Mouse (Mus musculus) forebrain, postnatal 0 days (tissue): Measurements from ENCODE around the gene Rfx3. TPM values are rescaled to one million over a fixed set of nuclear protein-coding genes. Genes with fewer than 3 reads are reported as not detected.
A peak's percentile ranks its signal among the peaks of the same experiment; 100 is the strongest.

ENCODE experiments used
- ATAC-seq: fragments of 200-750 bp; cut with Nextera tagmentation; 2 replicates; pipeline ENCODE4 v1.8.0; 2017; ENCODE audit warnings: mild to moderate bottlenecking, moderate library complexity
- DNase-seq: peaks from one replicate; pipeline ENCODE4 v3.0.0-alpha.2; 2015
- H3K27ac ChIP-seq: fragments of 300-500 bp; sonication (generic); 2 replicates; pipeline ENCODE4 v1.5.1; 2014; ENCODE audit warnings: low read depth, mild to moderate bottlenecking, antibody characterized with exemption, low read length, moderate library complexity, mixed read lengths
- H3K27me3 ChIP-seq: fragments of 300-500 bp; sonication (generic); 2 replicates; pipeline ENCODE4 v1.6.1; 2014; ENCODE audit warnings: mild to moderate bottlenecking, low read length, mixed read lengths; ENCODE audit not compliant: insufficient read depth
- H3K36me3 ChIP-seq: fragments of 300-500 bp; sonication (generic); 2 replicates; pipeline ENCODE4 v1.6.1; 2014; ENCODE audit warnings: mild to moderate bottlenecking, moderate library complexity; ENCODE audit not compliant: insufficient read depth
- H3K4me1 ChIP-seq: fragments of 300-500 bp; sonication (generic); 2 replicates; pipeline ENCODE4 v1.6.1; 2014; ENCODE audit warnings: antibody characterized with exemption; ENCODE audit not compliant: insufficient read depth
- H3K4me2 ChIP-seq: fragments of 300-500 bp; sonication (generic); 2 replicates; pipeline ENCODE4 v1.6.1; 2014; ENCODE audit warnings: low read depth, mild to moderate bottlenecking, moderate library complexity
- H3K4me3 ChIP-seq: fragments of 300-500 bp; sonication (generic); 2 replicates; pipeline ENCODE4 v1.5.1; 2014; ENCODE audit warnings: low read depth, low read length, mixed read lengths
- H3K9ac ChIP-seq: fragments of 300-500 bp; sonication (generic); 2 replicates; pipeline ENCODE4 v1.6.1; 2014; ENCODE audit warnings: mild to moderate bottlenecking
- H3K9me3 ChIP-seq: fragments of 300-500 bp; sonication (generic); 2 replicates; pipeline ENCODE4 v1.6.1; 2016; ENCODE audit warnings: low read length
- CTCF ChIP-seq: sonication (generic); IDR thresholded peaks from 2 replicates; pipeline ENCODE4 v1.5.1; 2016; ENCODE audit warnings: antibody characterized with exemption, control low read depth, low read depth
- WGBS: fragments of 180-500 bp; shearing (Covaris S2); extraction: QIAGEN DNeasy Blood & Tissue Kit; methylation state at CpG from one replicate; pipeline ENCODE4 v1.1.7; 2014; 5-methylcytosine and 5-hydroxymethylcytosine counted together
- polyA plus RNA-seq: library from polyadenylated mRNA; unstranded; fragments of >200 nt; fragmentation: Nextera tagmentation; extraction: Ambion mirVana; gene quantifications from 2 replicates; pipeline ENCODE4 v1.2.1, GENCODE M21; 2015
- total RNA-seq: library from RNA; depleted of rRNA; stranded (reverse); fragments of >200 nt; gene quantifications from 2 replicates; pipeline ENCODE4 v1.2.3, GENCODE M21; 2014; rRNA removed

The Rfx3 gene
- total RNA-seq (28.6 and 42.5 TPM in 2 replicates), polyA plus RNA-seq (8.0 and 19.4 TPM in 2 replicates)

GRCm38 (mm10) chr19:28010471-28011395 is at the start of gene Rfx3:
Gene Rfx3 (minus strand): TSS chr19:28011166.
- Histone ChIP-seq H3K9me3 (no peaks in the 10 kb centered on the region), H3K27ac (peak within 1 kb of the TSS; percentile 100), H3K36me3 (no peaks in the 10 kb centered on the region), H3K27me3 (no peaks in the 10 kb centered on the region), H3K4me1 (peaks cover 7% of the 10 kb centered on the region; the same call in 1 of the 2 replicates), H3K4me2 (peak within 1 kb of the TSS; percentile 82), H3K9ac (peak within 1 kb of the TSS; percentile 99), H3K4me3 (peak within 1 kb of the TSS; percentile 87)
- ATAC-seq (peak; percentile 88), DNase-seq (peak; percentile 95)
- no peak for TF ChIP-seq CTCF
- 4% methylated on average over 70 of the region's 78 CpGs for WGBS

- Histone ChIP-seq H3K27ac (no peak overlapping the region), H3K9me3 (no peaks in the 10 kb centered on the region), H3K27me3 (no peaks in the 10 kb centered on the region), H3K4me3 (no peak overlapping the region), H3K4me1 (peaks cover 3% of the 10 kb centered on the region), H3K36me3 (no peaks in the 10 kb centered on the region), H3K9ac (no peak overlapping the region), H3K4me2 (no peak overlapping the region)
- DNase-seq (no peak), ATAC-seq (no peak)
- no peak for TF ChIP-seq CTCF
- WGBS, result 73% methylated on average over 1 of the region's 1 CpGs
These were observed 41.1 kb upstream of the Rfx3 start for GRCm38 (mm10) chr19:28052058-28052457.

GRCm38 (mm10) chr19:28051571-28051970 is 40.6 kb upstream of the Rfx3 start:
- no peak overlapping the region for H3K4me2 ChIP-seq
- no peak for ATAC-seq
- H3K4me1 ChIP-seq, result peaks cover 3% of the 10 kb centered on the region
- TF ChIP-seq CTCF, result no peak
- no peak overlapping the region for H3K9ac ChIP-seq
- 91% methylated on average over 5 of the region's 5 CpGs for WGBS
- no peaks in the 10 kb centered on the region for H3K9me3 ChIP-seq
- no peak overlapping the region for H3K27ac ChIP-seq
- no peak overlapping the region for H3K4me3 ChIP-seq
- H3K27me3 ChIP-seq, result no peaks in the 10 kb centered on the region
- H3K36me3 ChIP-seq, result no peaks in the 10 kb centered on the region
- no peak for DNase-seq

GRCm38 (mm10) chr19:28049280-28049679 is 38.3 kb upstream of the Rfx3 start:
- no peak overlapping the region for H3K4me2 ChIP-seq
- no peaks in the 10 kb centered on the region for H3K27me3 ChIP-seq
- H3K9ac ChIP-seq, result no peak overlapping the region
- 88% methylated on average over 4 of the region's 4 CpGs for WGBS
- H3K36me3 ChIP-seq, result no peaks in the 10 kb centered on the region
- no peak overlapping the region for H3K4me3 ChIP-seq
- TF ChIP-seq CTCF, result no peak
- no peaks in the 10 kb centered on the region for H3K9me3 ChIP-seq
- H3K27ac ChIP-seq, result no peak overlapping the region
- DNase-seq, result no peak
- peaks cover 3% of the 10 kb centered on the region for H3K4me1 ChIP-seq
- ATAC-seq, result no peak

- no peak for TF ChIP-seq CTCF
- Histone ChIP-seq H3K27ac (no peak overlapping the region), H3K36me3 (no peaks in the 10 kb centered on the region), H3K4me3 (no peak overlapping the region), H3K9me3 (no peaks in the 10 kb centered on the region), H3K27me3 (no peaks in the 10 kb centered on the region), H3K4me2 (no peak overlapping the region), H3K4me1 (no peaks in the 10 kb centered on the region), H3K9ac (no peak overlapping the region)
- 89% methylated on average over 5 of the region's 5 CpGs for WGBS
- DNase-seq (no peak), ATAC-seq (no peak)
These were observed 35.8 kb upstream of the Rfx3 start for GRCm38 (mm10) chr19:28046806-28047205.

GRCm38 (mm10) chr19:28044950-28045349 is 34.0 kb upstream of the Rfx3 start:
- no peaks in the 10 kb centered on the region for H3K4me1 ChIP-seq
- peak; percentile 65 for ATAC-seq
- H3K9me3 ChIP-seq, result no peaks in the 10 kb centered on the region
- H3K4me2 ChIP-seq, result no peak overlapping the region
- no peak for TF ChIP-seq CTCF
- no peaks in the 10 kb centered on the region for H3K27me3 ChIP-seq
- H3K27ac ChIP-seq, result no peak overlapping the region
- 68% methylated on average over 5 of the region's 5 CpGs for WGBS
- H3K4me3 ChIP-seq, result no peak overlapping the region
- peak; percentile 50 for DNase-seq
- H3K9ac ChIP-seq, result no peak overlapping the region
- H3K36me3 ChIP-seq, result no peaks in the 10 kb centered on the region

- peak; percentile 55 for ATAC-seq
These were observed 943 bp upstream of the Rfx3 start for GRCm38 (mm10) chr19:28011718-28012499.

More at GRCm38 (mm10) chr19:28011718-28012499, 943 bp upstream of the Rfx3 start:
- Histone ChIP-seq H3K9me3 (no peaks in the 10 kb centered on the region), H3K36me3 (no peaks in the 10 kb centered on the region), H3K4me3 (peak overlapping the region; percentile 87), H3K4me2 (peak overlapping the region; percentile 82), H3K4me1 (peaks cover 7% of the 10 kb centered on the region; the same call in 1 of the 2 replicates), H3K9ac (peak overlapping the region; percentile 99), H3K27me3 (no peaks in the 10 kb centered on the region), H3K27ac (peak overlapping the region; percentile 100)
- DNase-seq, result peak; percentile 87
- TF ChIP-seq CTCF, result no peak
- WGBS, result under 1% methylated on average over 52 of the region's 52 CpGs
